35 mouse cellular contexts compared by ENCODE assay signal in the genomic region with DNA sequence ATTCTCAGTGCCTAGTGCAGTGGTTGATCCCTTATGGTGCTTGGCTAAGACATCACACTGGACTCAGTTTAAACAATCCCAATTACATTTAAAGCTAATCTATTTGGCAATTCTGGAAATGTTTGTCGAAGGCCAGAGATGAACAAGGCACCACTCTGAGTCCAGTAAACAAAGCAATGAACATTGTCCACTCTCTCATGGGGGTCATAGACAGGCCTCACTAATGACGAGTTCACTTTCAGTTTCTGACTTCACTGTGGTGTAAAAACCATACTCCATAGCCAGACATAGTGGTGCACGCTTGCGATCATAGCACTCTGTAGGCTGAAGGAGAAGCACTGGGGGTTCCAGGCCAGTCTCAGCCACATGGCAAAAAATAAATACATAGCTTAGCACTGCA. TPM values are rescaled to one million over a fixed set of nuclear protein-coding genes. Genes with fewer than 3 reads are reported as not detected.
DNase-seq lines count a peak whose midpoint lies in the region; ATAC-seq and TF ChIP-seq lines count a peak whose summit lies in the region.
"Had no signal": no experiment of that assay in that cellular context is flagged by ENCODE, and none has a peak within 500 bp of the region (broad histone marks: within the 10 kb centered on the region; RNA-seq: fewer than 3 reads in every experiment).

No protein-coding gene starts in this region.

- no peak for TF ChIP-seq CTCF in liver, adult 2 months (IDR thresholded peaks at IDR 0.05; ENCODE audit: low read depth, low read length)

- H3K4me3 ChIP-seq in liver, adult 2 months (ENCODE audit: insufficient read depth, low read depth, low read length): no peak overlapping the region
- H3K4me3 ChIP-seq in liver, embryonic 15.5 days (replicated peaks): no peak overlapping the region
- no peak overlapping the region for H3K4me3 ChIP-seq in forebrain, embryonic 10.5 days
- H3K4me3 ChIP-seq: embryonic facial prominence, embryonic 10.5 days; embryonic facial prominence, embryonic 13.5 days; erythroblast, embryonic 14.5 days; heart, embryonic 12.5 days; heart, embryonic 15.5 days; hindbrain, embryonic 10.5 days; hindbrain, embryonic 13.5 days had no signal

- WGBS in liver, adult 2 months: 38% methylated on average over 4 of the region's 4 CpGs
- WGBS in liver, embryonic 15.5 days (ENCODE audit: insufficient replicate concordance): 61% methylated on average over 4 of the region's 4 CpGs
- 92% methylated on average over 4 of the region's 4 CpGs for WGBS in forebrain, embryonic 10.5 days

- DNase-seq in liver, adult 2 months (ENCODE audit: extremely low read depth, low read depth, low spot score): peak; percentile 24
- no peak for DNase-seq in liver
- DNase-seq in forebrain, embryonic 10.5 days (ENCODE audit: extremely low spot score, low spot score): no peak
- no peak for DNase-seq in right cerebral cortex, adult 18-20 months
- DNase-seq: adrenal gland, adult 2 months; adrenal gland, postnatal 14 days; cerebellum, adult 11-12 months; cerebellum, adult 8-10 months; cerebellum, postnatal 10 days; cerebellum, postnatal 36 days; embryo, embryonic 11 days; forebrain, postnatal 0 days; gastrocnemius, postnatal 25 days; heart, adult 18-20 months; heart, postnatal 10 days; heart, postnatal 36 days had no signal

- H3K27me3 ChIP-seq in liver, adult 2 months (ENCODE audit: control insufficient read depth, insufficient read depth, low read length): no peaks in the 10 kb centered on the region
- no peaks in the 10 kb centered on the region for H3K27me3 ChIP-seq in liver, embryonic 15.5 days
- no peaks in the 10 kb centered on the region for H3K27me3 ChIP-seq in forebrain, embryonic 10.5 days (ENCODE audit: poor library complexity, severe bottlenecking)
- H3K27me3 ChIP-seq: embryonic facial prominence, embryonic 13.5 days; heart, embryonic 12.5 days; heart, embryonic 15.5 days; hindbrain, embryonic 13.5 days; Patski had no signal

- no peaks in the 10 kb centered on the region for H3K9me3 ChIP-seq in liver, embryonic 15.5 days (replicated peaks)
- no peaks in the 10 kb centered on the region for H3K9me3 ChIP-seq in forebrain, embryonic 10.5 days
- H3K9me3 ChIP-seq: embryonic facial prominence, embryonic 10.5 days; embryonic facial prominence, embryonic 13.5 days; G1E; heart, embryonic 12.5 days; heart, embryonic 15.5 days; hindbrain, embryonic 10.5 days; hindbrain, embryonic 13.5 days had no signal

- H3K79me2 ChIP-seq in liver, adult 2 months (ENCODE audit: control insufficient read depth, insufficient read depth, low read length): no peaks in the 10 kb centered on the region

- ATAC-seq in liver, embryonic 15.5 days (ENCODE audit: insufficient read depth): peak; percentile 31; the same call in 1 of the 2 replicates
- 0 out of 2 replicates have a peak, but pooled peaks have one; percentile 18 for ATAC-seq in monocyte, adult 5-6 weeks (replicated peaks; ENCODE audit: insufficient number of reproducible peaks, low FRiP score, low TSS enrichment, poor library complexity, severe bottlenecking)
- no peak for ATAC-seq in activated CD4-positive, CD25-positive, alpha-beta regulatory T cell, adult 4 months
- ATAC-seq: forebrain, embryonic 14.5 days; forebrain, postnatal 0 days; hindbrain, embryonic 16.5 days; Patski had no signal

- H3K36me3 ChIP-seq in liver, adult 2 months (ENCODE audit: control insufficient read depth, insufficient read depth, low read length): no peaks in the 10 kb centered on the region
- H3K36me3 ChIP-seq in liver, embryonic 15.5 days (replicated peaks): no peaks in the 10 kb centered on the region
- H3K36me3 ChIP-seq in forebrain, embryonic 10.5 days (replicated peaks): no peaks in the 10 kb centered on the region
- H3K36me3 ChIP-seq: embryonic facial prominence, embryonic 10.5 days; embryonic facial prominence, embryonic 13.5 days; G1E; heart, embryonic 12.5 days; heart, embryonic 15.5 days; hindbrain, embryonic 10.5 days; hindbrain, embryonic 13.5 days had no signal

- H3K27ac ChIP-seq in liver, adult 2 months (replicated peaks; ENCODE audit: insufficient read depth, low read depth, low read length): no peak overlapping the region
- no peak overlapping the region for H3K27ac ChIP-seq in liver, embryonic 15.5 days (replicated peaks)
- no peak overlapping the region for H3K27ac ChIP-seq in forebrain, embryonic 10.5 days
- H3K27ac ChIP-seq: embryonic facial prominence, embryonic 10.5 days; embryonic facial prominence, embryonic 13.5 days; heart, embryonic 15.5 days; hindbrain, embryonic 10.5 days; hindbrain, embryonic 13.5 days had no signal

- TF ChIP-seq POLR2A in liver, adult 2 months (IDR thresholded peaks at IDR 0.05; ENCODE audit: extremely low read depth, insufficient read depth, low read length): no peak

- H3K9ac ChIP-seq in liver, adult 2 months (ENCODE audit: low read depth, low read length): no peak overlapping the region
- no peak overlapping the region for H3K9ac ChIP-seq in liver, embryonic 15.5 days
- H3K9ac ChIP-seq: embryonic facial prominence, embryonic 13.5 days; forebrain, postnatal 0 days; heart, embryonic 12.5 days; heart, embryonic 15.5 days; hindbrain, embryonic 13.5 days had no signal

- no peak overlapping the region for H3K4me2 ChIP-seq in liver, embryonic 15.5 days
- H3K4me2 ChIP-seq: embryonic facial prominence, embryonic 13.5 days; heart, embryonic 12.5 days; heart, embryonic 15.5 days; hindbrain, embryonic 13.5 days had no signal

- no peaks in the 10 kb centered on the region for H3K4me1 ChIP-seq in liver, adult 2 months (ENCODE audit: control insufficient read depth, insufficient read depth, low read length)
- H3K4me1 ChIP-seq in liver, embryonic 15.5 days (replicated peaks): no peaks in the 10 kb centered on the region
- no peaks in the 10 kb centered on the region for H3K4me1 ChIP-seq in forebrain, embryonic 10.5 days
- H3K4me1 ChIP-seq: heart, embryonic 12.5 days; heart, embryonic 15.5 days; hindbrain, embryonic 10.5 days; hindbrain, embryonic 13.5 days had no signal

RNA-seq across cellular contexts. Expression of a gene that starts 18.9 kb away (rescaled TPM):
- 0.27 and 0.46 TPM in 2 replicates for total RNA-seq in liver, adult 2 months (2014; rRNA removed)
- 0.22 and 0.24 TPM in 2 replicates for polyA plus RNA-seq in liver, adult 2 months (2012; rRNA removed)
- polyA plus RNA-seq in liver, embryonic 15.5 days (2015; fragmentation: Nextera tagmentation; extraction: Ambion mirVana): 0.08 and 0.16 TPM in 2 replicates
- 25.2 to 61.1 TPM (median 26.8 TPM) in 3 replicates for total RNA-seq in monocyte, adult 5-6 weeks (2017)
- polyA plus RNA-seq in activated CD4-positive, CD25-positive, alpha-beta regulatory T cell, adult 4 months (2017; shearing (Covaris generic)): 100 to 1,000 TPM; 102 to 115 TPM
- polyA plus RNA-seq in forebrain, embryonic 10.5 days (2016; fragmentation: Nextera tagmentation; extraction: Ambion mirVana): not detected in 2 replicates
- total RNA-seq: gastrocnemius, adult 8-10 months had no signal
- polyA plus RNA-seq: embryonic facial prominence, embryonic 13.5 days; forebrain, embryonic 14.5 days; heart, embryonic 12.5 days; hindbrain, embryonic 10.5 days; hindbrain, embryonic 13.5 days; hindbrain, embryonic 16.5 days had no signal

RNA-seq across cellular contexts. Expression of a gene that starts 25.9 kb away (rescaled TPM):
- not detected in 2 replicates for total RNA-seq in liver, adult 2 months (2014; rRNA removed)
- not detected in 2 replicates for polyA plus RNA-seq in liver, adult 2 months (2012; rRNA removed)
- polyA plus RNA-seq in liver, embryonic 15.5 days (2015; fragmentation: Nextera tagmentation; extraction: Ambion mirVana): not detected in 2 replicates
- total RNA-seq in monocyte, adult 5-6 weeks (2017): not detected in 3 replicates
- not detected for polyA plus RNA-seq in activated CD4-positive, CD25-positive, alpha-beta regulatory T cell, adult 4 months (2017; shearing (Covaris generic))
- not detected in 2 replicates for polyA plus RNA-seq in forebrain, embryonic 10.5 days (2016; fragmentation: Nextera tagmentation; extraction: Ambion mirVana)
- total RNA-seq: adrenal gland, adult 2 months; adrenal gland, postnatal 14 days; adrenal gland, postnatal 4 days; forebrain, postnatal 0 days; gastrocnemius, adult 8-10 months; gastrocnemius, postnatal 25 days; heart, adult 18-20 months; heart, postnatal 10 days; heart, postnatal 36 days had no signal
- polyA plus RNA-seq: adrenal gland, adult 2 months; cortical plate, adult 2 months; embryonic facial prominence, embryonic 10.5 days; embryonic facial prominence, embryonic 13.5 days; erythroblast, embryonic 14.5 days; forebrain, embryonic 11.5 days; forebrain, embryonic 14.5 days; forebrain, postnatal 0 days; frontal cortex, adult 2 months; G1E; heart, embryonic 12.5 days; heart, embryonic 15.5 days; hindbrain, embryonic 10.5 days; hindbrain, embryonic 13.5 days; hindbrain, embryonic 16.5 days; Patski had no signal

RNA-seq across cellular contexts. Expression of a gene that starts 57.8 kb away (rescaled TPM):
- total RNA-seq in liver, adult 2 months (2014; rRNA removed): 0.55 and 1.5 TPM in 2 replicates
- 0.71 and 0.73 TPM in 2 replicates for polyA plus RNA-seq in liver, adult 2 months (2012; rRNA removed)
- polyA plus RNA-seq in liver, embryonic 15.5 days (2015; fragmentation: Nextera tagmentation; extraction: Ambion mirVana): 4.0 and 4.9 TPM in 2 replicates
- total RNA-seq in monocyte, adult 5-6 weeks (2017): 120 to 188 TPM (median 136 TPM) in 3 replicates
- 10 to 100 TPM; 66.7 to 74.4 TPM for polyA plus RNA-seq in activated CD4-positive, CD25-positive, alpha-beta regulatory T cell, adult 4 months (2017; shearing (Covaris generic))
- 23.1 and 25.0 TPM in 2 replicates for polyA plus RNA-seq in forebrain, embryonic 10.5 days (2016; fragmentation: Nextera tagmentation; extraction: Ambion mirVana)

Comparison
In these comparisons a context has a peak if more than half of its experiments do, and no peak if none do; other contexts are left out.
1. RNA of a gene that starts 18.9 kb away (polyA plus RNA-seq): 102 to 115 TPM in activated CD4-positive, CD25-positive, alpha-beta regulatory T cell, adult 4 months; 0.22 to 0.24 TPM in liver, adult 2 months, 0.08 to 0.16 TPM in liver, embryonic 15.5 days and not detected in forebrain, embryonic 10.5 days; every median in the first group is over 10 times any median in the second.